Mouse (Mus musculus): Measurements from ENCODE around the gene Tcte1. TPM values are rescaled to one million over a fixed set of nuclear protein-coding genes. Genes with fewer than 3 reads are reported as not detected.
A peak's percentile ranks its signal among the peaks of the same experiment; 100 is the strongest.

Gene Tcte1
- not detected for total RNA-seq (2021)
- long read RNA-seq, experiment 1, result 0 reads
- long read RNA-seq, experiment 2, result 0 reads

GRCm38 (mm10) chr17:45523263-45523662, at the start of gene Tcte1:
TSS of gene Tcte1 (plus strand) at chr17:45523434.
- no peak within 1 kb of the TSS for H3K4me3 ChIP-seq

DNA sequence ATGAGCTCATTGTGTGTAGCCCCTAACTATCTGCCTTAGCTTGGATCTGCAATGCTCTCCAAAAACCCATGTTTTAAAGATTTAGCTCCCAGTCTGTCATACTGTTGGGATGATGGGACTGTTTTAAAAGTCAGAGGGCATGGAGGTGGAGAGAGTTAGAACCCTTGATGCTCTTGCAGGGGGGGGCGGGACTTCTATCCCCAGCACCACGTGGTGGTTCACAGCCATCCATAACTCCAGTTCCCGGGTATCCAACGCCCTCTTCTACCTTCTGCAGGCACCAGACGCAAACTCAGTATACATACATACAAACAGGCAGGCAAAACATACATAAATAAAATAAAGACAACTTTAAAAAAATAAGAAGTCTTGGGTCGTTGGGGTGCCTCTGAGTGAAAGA, 49.6 kb upstream of the Tcte1 start:
- DNase-seq, result no peak
- intact Hi-C loops (cut with DNase I), result no loop called here
- no peak overlapping the region for H3K4me3 ChIP-seq
- TF ChIP-seq CTCF (IDR thresholded peaks at IDR 0.05), result no peak
- no peak overlapping the region for H3K27ac ChIP-seq

More at GRCm38 (mm10) chr17:45523263-45523662, at the start of gene Tcte1:
- DNase-seq, result no peak
- intact Hi-C loops (cut with DNase I), result no loop called here
- H3K27ac ChIP-seq, result no peak within 1 kb of the TSS
- TF ChIP-seq CTCF (IDR thresholded peaks at IDR 0.05), result no peak

DNA sequence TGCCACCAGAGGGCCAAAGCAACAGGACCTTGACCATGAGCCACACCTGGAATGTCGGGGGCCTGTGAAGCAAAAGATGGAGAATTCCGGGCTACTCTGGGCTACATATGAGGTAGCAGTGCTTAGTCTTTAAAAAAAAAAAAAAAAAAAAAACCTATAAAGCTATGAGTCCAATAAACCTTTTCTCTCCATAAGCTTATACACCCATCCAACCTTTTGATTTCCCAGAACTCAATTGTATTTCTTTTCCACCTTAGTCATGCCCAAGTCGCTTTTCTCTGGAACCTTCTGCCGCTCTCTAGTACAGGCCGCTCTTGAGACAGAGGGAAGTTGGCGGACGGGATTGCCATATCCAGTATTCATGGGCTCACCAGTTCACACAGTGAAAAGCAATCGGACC, 49.1 kb upstream of the Tcte1 start:
- intact Hi-C loops (cut with DNase I), result no loop called here
- H3K27ac ChIP-seq, result no peak overlapping the region
- no peak for TF ChIP-seq CTCF (IDR thresholded peaks at IDR 0.05)
- no peak for DNase-seq
- H3K4me3 ChIP-seq, result peak overlapping the region; percentile 64

- peak within 1 kb of the TSS; percentile 31; the same call in 1 of the 2 replicates for H3K27ac ChIP-seq
- TF ChIP-seq CTCF (IDR thresholded peaks at IDR 0.05), result no peak
- peak; percentile 63 for DNase-seq
- H3K4me3 ChIP-seq, result peak within 1 kb of the TSS; percentile 64
- intact Hi-C loops (cut with DNase I), result loop anchor here (5.0 kb wide), 1 partner anchor 167 kb away; no protein-coding TSS in a partner anchor
Measured at GRCm38 (mm10) chr17:45474669-45475465, 48.4 kb upstream of the Tcte1 start, which contains the start of gene Spats1. TSS of gene Spats1 (minus strand) at chr17:45475415.

DNA sequence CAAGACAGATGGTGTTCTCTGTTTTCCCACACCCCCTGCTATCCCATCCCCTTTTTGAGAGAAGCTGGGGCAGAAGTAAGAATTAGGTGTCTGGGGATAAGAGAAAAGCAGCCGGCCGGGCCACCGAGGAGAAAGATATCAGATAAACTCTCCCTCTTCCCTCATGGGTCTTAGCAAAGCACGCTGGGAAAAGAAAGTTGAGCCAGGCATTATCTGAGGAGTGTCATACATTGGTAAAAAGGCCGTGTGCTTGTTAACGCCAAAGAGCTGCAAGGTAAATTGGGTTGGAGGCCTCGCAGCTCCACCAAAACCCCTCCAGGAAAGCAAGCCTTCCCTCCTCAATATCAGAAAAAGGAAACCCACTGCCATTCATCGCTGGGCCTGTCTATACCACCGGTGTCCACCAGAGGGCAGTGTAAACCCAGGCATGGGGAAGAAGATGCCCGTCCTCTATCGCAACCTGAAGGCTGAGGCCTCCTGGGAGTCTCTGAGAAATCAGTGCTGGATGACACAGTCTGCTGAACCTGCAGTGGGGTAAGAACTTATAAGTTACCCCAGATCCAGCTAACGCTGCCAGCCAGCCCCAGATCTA, 44.9 kb upstream of the Tcte1 start:
- H3K27ac ChIP-seq, result peak overlapping the region; percentile 46; the same call in 1 of the 2 replicates
- TF ChIP-seq CTCF (IDR thresholded peaks at IDR 0.05), result peak; percentile 99
- peak; percentile 80 for DNase-seq
- no peak overlapping the region for H3K4me3 ChIP-seq
- intact Hi-C loops (cut with DNase I), result loop anchor here (1.0 to 5.0 kb wide), 2 partner anchors 74 to 164 kb away; no protein-coding TSS in a partner anchor

- TF ChIP-seq CTCF (IDR thresholded peaks at IDR 0.05), result peak; percentile 35
- H3K4me3 ChIP-seq, result no peak overlapping the region
- H3K27ac ChIP-seq, result no peak overlapping the region
- DNase-seq, result no peak
- intact Hi-C loops (cut with DNase I), result no loop called here
Measured at GRCm38 (mm10) chr17:45480429-45480828, 42.8 kb upstream of the Tcte1 start.

GRCm38 (mm10) chr17:45485581-45485980, 37.7 kb upstream of the Tcte1 start:
- intact Hi-C loops (cut with DNase I), result no loop called here
- H3K4me3 ChIP-seq, result no peak overlapping the region
- H3K27ac ChIP-seq, result no peak overlapping the region
- DNase-seq, result no peak
- no peak for TF ChIP-seq CTCF (IDR thresholded peaks at IDR 0.05)

DNA sequence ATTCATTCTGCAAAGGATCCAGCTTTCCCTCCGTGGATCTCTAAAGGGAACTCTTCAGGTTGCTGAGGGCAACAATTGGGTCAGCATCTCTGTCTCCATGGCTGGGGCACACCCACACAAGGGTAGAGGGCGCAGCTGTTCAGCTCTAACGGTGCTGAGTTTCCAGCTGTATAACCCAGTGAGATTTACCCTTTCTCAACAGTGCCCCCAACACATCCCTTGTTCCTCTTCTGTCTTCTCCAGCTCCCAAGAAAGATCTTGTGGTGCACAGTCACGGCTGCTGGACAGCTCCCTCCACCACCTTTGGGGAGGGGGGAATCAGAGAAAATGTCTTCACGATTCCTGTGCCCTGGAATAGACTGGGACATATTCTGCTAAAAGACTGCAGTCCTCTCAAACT, 36.0 kb upstream of the Tcte1 start:
- DNase-seq, result no peak

DNA sequence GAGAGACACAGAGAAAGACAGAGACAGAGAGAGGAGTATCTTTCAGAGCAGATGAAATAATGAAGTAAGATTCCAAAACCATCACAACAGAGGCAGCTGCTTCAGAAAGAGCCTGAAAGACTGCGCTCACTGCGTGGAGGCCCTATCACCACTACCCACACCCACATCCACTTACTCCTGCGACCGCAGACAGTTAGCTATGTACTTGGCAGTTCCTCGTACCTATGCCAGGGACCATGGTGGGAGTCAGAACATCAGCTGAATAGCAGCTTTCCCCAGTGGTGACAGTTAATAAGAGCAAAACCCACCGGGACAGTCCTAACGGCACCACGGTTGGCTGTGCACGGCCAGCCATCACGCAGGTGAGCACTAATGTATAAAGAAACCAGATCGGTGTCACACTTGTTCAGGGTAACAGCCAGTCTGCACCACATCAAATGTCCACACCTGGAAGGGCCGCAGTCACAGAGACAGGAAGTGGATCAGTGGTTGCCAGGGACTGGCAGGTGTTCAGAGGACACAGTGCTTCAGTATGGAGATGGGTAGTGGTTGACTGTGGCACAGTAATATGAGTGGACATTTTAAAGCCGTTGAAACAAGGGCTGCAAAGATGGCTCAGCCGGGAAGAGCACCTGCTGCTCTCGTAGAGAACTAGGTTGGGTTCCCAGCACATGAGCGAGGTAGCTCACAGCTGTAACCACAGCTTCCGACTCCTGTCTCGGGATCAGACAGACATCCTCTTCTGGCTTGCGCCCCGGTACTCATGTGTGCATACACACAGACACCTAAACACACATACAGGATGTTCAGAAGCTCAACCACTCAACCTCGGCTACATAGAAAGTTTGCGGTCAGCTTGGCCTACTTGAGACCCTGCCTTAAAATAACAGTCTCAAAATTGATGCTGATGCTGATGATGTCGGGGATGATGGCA, 34.6 kb upstream of the Tcte1 start:
- no peak for TF ChIP-seq CTCF (IDR thresholded peaks at IDR 0.05)
- H3K4me3 ChIP-seq, result no peak overlapping the region
- intact Hi-C loops (cut with DNase I), result no loop called here
- H3K27ac ChIP-seq, result no peak overlapping the region
- DNase-seq, result no peak

More for the DNA sequence above, 36.0 kb upstream of the Tcte1 start:
- no peak overlapping the region for H3K4me3 ChIP-seq
- intact Hi-C loops (cut with DNase I), result no loop called here
- H3K27ac ChIP-seq, result no peak overlapping the region
- no peak for TF ChIP-seq CTCF (IDR thresholded peaks at IDR 0.05)

GRCm38 (mm10) chr17:45489736-45490135, 33.5 kb upstream of the Tcte1 start:
- TF ChIP-seq CTCF (IDR thresholded peaks at IDR 0.05), result no peak
- Histone ChIP-seq H3K4me3 (no peak overlapping the region), H3K27ac (no peak overlapping the region)
- intact Hi-C loops (cut with DNase I), result no loop called here
- no peak for DNase-seq

DNA sequence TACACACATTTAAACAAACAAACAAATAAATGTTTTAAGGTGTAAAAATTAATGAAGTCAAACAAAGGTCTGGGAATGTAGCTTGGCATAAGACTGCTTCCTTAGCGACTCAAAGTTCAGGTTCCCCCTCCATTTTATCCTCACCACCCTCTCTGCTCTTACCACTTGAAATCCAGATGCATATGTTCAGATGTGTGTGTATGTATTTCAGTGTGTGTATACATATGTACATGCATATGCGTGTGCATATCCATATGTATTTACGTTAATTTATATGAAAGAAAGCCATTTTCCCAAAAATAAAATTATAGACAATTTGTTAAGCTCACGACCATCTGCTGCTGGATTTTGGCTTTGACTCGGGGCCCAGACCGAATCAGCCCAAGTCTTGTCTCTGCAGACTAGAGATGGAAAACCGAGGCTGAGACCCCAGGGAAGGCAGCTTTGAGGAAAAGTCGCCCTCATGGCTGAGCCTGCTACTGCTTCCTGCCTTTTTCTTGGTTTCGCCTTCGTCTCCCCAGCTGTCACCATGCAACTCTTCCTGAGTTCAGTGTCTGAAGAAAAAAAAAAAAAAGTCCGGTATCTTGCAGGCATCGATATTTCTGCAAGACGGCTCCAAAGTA, 32.6 kb upstream of the Tcte1 start:
- H3K27ac ChIP-seq, result no peak overlapping the region
- intact Hi-C loops (cut with DNase I), result no loop called here
- no peak overlapping the region for H3K4me3 ChIP-seq
- no peak for DNase-seq
- no peak for TF ChIP-seq CTCF (IDR thresholded peaks at IDR 0.05)

DNA sequence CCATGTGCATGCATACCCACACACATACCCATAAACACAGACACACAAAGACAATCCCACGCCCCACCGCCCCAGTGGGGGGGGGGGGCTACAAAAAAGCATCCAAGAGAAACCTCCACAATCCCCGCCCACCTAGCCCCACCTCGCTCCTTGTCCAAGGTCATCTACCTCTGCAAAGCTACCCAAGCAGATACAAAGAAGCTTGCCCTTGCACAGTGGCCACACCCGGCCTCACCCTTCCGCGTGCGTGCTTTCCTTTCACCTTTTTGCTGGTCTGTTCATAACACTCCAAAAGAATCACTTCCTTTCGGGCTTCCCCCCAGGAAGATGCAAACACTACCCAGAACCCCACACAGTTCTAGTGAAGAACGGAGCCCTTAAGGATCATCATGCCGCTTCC, 27.8 kb upstream of the Tcte1 start:
- no peak for TF ChIP-seq CTCF (IDR thresholded peaks at IDR 0.05)
- DNase-seq, result no peak
- no peak overlapping the region for H3K4me3 ChIP-seq
- H3K27ac ChIP-seq, result no peak overlapping the region
- intact Hi-C loops (cut with DNase I), result no loop called here

All from gastrocnemius, adult 2 months (tissue).